Mouse (Mus musculus) gastrocnemius, postnatal 4 days (tissue): ENCODE data around the gene Col4a2. TPM values are rescaled to one million over a fixed set of nuclear protein-coding genes. Genes with fewer than 3 reads are reported as not detected.

Experiments
- DNase-seq, 2 experiments: peaks; one replicate each; pipeline ENCODE4 v3.0.0; 2021 to 2022; ENCODE audit warnings: low spot score in 2 of 2, mixed read lengths in 2 of 2
- long read RNA-seq, 2 experiments: library from polyadenylated mRNA; stranded (forward); transcript quantifications; one replicate each; pipeline ENCODE4 v2.0.0; 2021
- total RNA-seq, 2 experiments: library from RNA; stranded (reverse); gene quantifications; 2 replicates each; pipeline ENCODE4 v1.2.3; 2021

Gene Col4a2
- 100 to 1,000 TPM; 480 to 481 TPM for total RNA-seq
- long read RNA-seq, experiment 1, full-length matches to known transcripts = 187 of 892 reads
- long read RNA-seq, experiment 1, partial matches to known transcripts = 684 of 892 reads
- long read RNA-seq, experiment 1, other reads (novel, unspliced or antisense) = 21 of 892 reads
- long read RNA-seq, experiment 2, full-length matches to known transcripts = 382 of 1,054 reads
- long read RNA-seq, experiment 2, partial matches to known transcripts = 621 of 1,054 reads
- long read RNA-seq, experiment 2, other reads (novel, unspliced or antisense) = 51 of 1,054 reads

- peak; percentile 66 to 80 for DNase-seq
Measured at GRCm38 (mm10) chr8:11312349-11313175, at the start of gene Col4a2, which contains the start of gene Col4a1. Col4a2 (plus strand) TSS chr8:11312805. Col4a1 (minus strand) TSS chr8:11312826.

DNA sequence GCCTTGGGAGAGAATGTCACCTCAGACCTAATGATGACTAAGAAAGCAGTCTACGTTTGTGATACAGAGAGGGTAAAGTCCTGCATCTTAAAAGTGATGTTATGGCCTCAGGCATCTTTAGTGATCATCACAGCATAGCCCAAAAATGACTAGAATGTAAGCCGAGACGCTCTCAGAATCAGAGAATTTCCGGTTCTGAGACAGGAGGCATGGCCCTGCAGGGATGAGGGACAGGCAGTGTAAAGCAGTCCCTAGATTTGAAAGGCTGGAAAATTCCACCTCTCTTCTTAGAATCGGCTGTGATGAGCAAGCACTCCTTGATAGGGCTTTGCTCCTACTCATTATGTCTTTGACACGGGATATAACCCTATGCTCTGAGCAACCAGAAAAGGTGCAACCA is 48.8 kb upstream of the Col4a2 start:
- no peak for DNase-seq

- DNase-seq = no peak
Measured at GRCm38 (mm10) chr8:11265971-11266370, 46.6 kb upstream of the Col4a2 start.

DNA sequence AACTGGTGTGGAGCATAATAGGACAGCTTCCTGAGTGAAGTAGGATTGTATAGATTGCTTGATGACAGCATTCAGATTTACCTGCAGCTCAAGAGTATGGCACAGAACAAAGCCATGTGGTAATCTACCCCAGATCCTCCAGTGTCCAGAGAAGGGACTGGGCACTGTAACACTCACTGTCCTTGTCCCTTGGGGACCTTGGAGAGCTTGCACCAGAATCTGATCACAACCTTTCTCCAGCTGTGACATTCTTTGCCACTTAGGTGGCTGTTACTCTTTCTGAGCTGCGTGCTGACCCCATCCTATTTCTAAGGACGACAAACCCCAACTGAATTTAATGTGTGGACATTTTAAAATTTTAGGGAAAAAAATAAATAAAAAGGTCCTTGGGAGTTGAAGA is 46.1 kb upstream of the Col4a2 start:
- no peak for DNase-seq

- no peak for DNase-seq
Measured at GRCm38 (mm10) chr8:11268753-11269152, 43.9 kb upstream of the Col4a2 start.

- no peak for DNase-seq
Measured at GRCm38 (mm10) chr8:11270826-11271225, 41.8 kb upstream of the Col4a2 start.

- no peak for DNase-seq
Measured at GRCm38 (mm10) chr8:11272205-11272604, 40.4 kb upstream of the Col4a2 start.

GRCm38 (mm10) chr8:11273506-11274158 is 39.0 kb upstream of the Col4a2 start:
- no peak for DNase-seq

DNA sequence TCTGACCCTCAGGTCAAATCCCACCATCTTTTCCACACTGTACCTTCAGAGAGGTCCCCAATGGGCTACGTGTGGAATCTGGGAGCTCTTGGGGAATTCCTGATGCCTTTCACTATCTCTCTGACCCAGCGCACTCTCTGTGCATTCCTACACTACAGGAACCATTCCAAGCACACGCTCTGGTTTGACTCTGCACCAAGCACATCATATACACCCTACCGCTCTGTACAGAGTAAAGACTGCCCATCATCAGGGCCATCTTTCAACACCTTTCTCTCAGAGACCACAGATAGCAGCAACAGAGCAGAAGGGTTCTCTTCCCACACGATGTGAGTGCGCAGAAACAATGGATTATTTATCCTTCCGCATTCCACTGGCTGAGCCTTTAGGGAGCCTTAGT is 38.2 kb upstream of the Col4a2 start:
- no peak for DNase-seq

DNA sequence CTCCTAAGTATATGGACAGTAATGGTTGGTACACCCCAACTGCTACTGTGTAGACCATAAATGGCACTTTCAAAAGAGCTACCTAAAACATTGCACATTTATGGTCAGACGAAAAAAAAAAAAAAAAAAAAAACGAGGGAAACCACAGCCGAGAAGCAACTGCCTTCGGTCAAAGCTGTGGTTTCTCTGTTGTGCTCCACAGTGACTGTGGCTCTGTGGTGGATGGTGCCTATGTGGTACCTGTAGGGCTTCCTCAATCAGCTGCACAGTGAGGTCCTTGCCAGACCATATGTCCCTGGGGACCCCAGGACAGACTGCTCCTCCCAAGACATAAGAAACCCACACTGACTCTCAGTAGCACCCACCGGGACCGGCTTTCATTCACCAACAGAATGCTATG is 36.3 kb upstream of the Col4a2 start:
- no peak for DNase-seq

- no peak for DNase-seq
Measured at GRCm38 (mm10) chr8:11277602-11278051, 35.0 kb upstream of the Col4a2 start.

DNA sequence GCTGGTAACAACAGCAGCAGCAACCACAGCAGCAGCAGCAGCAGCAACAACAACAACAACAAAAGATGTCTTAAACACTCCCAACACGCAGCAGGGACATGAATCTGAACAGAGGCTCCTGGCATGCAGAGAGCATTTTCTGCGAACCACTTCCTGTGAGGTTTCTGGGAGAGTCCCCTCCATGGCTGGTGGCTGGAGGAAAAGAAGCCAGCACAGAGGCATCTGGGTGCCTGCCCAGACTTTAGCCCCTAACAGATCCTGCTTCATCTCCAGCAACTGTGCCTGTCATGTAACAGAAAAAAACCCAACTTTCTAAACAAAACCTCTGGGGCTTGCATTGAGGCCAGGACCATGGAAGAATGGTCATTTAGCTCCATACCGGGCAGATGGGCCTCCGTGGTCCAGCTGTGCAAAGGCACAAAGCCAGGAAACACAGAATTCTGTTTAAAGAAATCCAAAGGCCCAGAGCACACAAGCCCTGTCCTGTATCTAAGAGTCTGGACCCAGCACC is 34.4 kb upstream of the Col4a2 start:
- peak in 1 of 2 experiments; percentile 64 for DNase-seq

DNA sequence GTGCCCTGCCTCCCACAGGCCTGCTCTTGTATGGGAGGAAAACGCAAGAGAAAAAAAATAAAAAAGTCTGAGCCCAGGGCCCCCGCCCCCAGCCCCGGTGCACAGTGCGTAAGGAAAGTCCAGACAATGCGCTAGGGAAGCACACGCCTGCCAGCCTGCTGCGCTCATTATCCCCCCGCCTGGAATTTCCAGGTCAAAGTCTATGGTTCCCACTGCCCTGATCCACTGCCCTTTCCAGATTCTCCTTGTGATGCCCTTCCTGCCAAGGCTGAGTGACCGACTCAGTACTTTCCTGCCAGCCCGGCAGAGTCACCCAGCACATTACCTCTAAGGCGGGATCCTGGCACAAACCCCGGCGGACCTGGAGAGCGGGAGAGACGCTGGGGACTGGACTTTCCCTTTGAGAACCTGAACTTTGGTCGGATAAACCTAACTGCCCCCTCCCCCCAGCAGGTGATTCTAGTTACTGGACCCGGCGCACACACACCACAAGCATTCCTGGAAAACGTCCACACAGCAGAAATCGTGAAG is 33.2 kb upstream of the Col4a2 start:
- no peak for DNase-seq

DNA sequence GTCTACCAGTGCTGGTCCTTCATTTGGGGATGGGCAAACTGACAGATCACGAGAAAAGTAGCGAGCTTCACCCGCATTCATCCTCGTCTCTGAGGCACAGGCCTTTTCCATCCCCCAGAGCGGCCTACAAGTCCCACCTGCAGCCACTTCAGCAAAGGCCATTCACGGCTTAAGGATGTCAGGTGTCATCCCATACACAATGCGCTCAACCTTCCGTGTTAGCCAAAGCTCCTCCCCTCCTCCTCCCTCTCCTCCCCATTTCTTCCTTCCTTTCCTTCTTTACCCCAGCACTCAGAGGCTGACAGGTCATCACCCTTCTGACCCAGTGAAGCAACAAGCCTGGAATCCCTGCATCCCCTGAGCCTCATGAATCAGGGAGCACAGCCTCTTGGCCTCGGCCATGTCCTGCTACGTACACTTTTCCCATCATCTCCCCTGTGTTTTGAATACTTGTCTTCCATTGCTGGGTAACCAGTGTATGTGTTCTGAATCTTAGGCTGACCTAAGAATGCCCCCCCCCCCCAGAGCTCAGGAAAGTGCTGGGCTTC is 31.8 kb upstream of the Col4a2 start:
- DNase-seq = no peak

DNA sequence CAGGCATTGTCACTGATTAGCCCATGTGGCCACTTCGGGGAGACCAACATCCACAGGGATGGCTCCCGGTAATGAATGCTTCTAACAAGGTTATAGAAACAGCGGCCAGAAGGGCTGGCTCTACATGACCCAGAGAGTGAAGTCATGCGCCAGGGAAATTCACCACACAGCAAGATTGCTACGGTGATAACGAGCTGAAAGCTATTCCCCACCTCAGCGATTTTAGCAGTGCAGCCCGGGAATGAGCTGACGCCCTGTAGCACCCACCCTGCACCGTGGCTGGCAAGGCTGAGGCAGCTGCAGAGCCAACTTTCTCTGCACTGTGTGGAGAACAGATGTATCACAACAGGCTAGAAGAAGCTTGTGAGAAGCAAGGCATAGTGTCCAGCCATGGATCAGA is 30.5 kb upstream of the Col4a2 start:
- no peak for DNase-seq

GRCm38 (mm10) chr8:11282696-11283095 is 29.9 kb upstream of the Col4a2 start:
- no peak for DNase-seq

DNA sequence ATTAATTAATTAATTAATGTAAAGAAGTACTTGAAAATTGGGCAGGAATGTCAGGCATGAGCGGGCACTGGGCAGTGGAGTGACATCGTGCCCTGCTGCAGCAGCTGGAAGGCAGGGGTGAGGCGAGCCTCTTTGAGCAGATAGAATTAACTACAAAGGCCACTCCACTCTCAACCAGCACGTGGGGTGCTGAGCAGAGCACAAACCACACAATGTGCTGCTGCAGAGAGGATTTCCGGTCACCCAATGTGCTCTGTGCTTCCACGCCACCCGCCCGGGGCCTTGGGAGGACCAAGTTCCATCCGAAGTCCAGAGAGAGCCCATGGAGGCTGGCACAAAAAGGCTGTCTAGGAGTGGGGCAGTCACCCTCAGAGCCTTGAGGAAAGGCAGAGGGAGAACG is 29.4 kb upstream of the Col4a2 start:
- DNase-seq = no peak

GRCm38 (mm10) chr8:11285437-11285836 is 27.2 kb upstream of the Col4a2 start:
- no peak for DNase-seq

DNA sequence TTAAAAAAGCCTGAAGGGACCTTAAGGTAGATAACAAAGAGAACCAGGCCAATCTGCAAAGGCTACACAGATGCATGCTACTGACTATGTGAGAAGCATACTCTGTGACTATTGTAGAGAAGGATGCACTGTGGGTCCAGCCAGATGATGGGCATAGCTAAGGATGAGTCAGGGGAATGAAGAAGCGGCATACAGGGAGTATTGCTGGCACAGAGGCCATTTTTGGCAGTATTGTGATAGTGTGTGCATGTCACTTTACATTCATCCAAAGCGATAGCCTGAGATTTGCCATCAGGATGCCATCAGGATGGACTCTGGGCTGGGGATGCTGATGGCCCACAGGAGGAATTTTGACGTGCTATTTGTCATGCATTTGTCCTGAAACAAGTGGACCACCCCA is 25.5 kb upstream of the Col4a2 start:
- DNase-seq = no peak

GRCm38 (mm10) chr8:11288286-11288685 is 24.3 kb upstream of the Col4a2 start:
- no peak for DNase-seq

DNA sequence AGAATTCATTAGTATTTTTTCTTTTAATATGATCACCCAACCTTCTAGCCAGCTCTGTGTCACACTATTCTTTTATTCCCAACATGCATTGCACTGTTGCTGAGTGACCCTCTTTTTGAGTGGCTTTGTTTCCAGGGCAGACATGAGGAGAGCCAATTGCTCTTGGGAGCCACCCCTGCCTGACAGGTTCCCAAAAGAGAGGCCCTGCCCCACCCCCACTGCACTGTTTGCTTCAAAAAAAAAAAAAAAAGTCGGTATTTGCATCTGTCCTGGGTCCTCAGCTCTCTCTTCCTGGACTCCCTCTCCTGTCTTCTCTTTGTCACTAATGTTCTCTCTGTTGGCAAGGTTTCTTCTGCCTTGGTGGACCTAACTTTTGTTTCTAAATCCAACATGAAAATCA is 22.1 kb upstream of the Col4a2 start:
- no peak for DNase-seq
